Mouse (Mus musculus): ENCODE measurements around the gene Rec8. TPM values are rescaled to one million over a fixed set of nuclear protein-coding genes. Genes with fewer than 3 reads are reported as not detected.

Gene Rec8
- 1 to 10 TPM; 2.7 to 3.2 TPM for total RNA-seq (2021)
- long read RNA-seq, experiment 1: 0 reads
- long read RNA-seq, experiment 2, partial matches to known transcripts: 0 of 1 reads
- long read RNA-seq, experiment 2, other reads (novel, unspliced or antisense): 0 of 1 reads

GRCm38 (mm10) chr14:55617822-55618221, at the start of gene Rec8:
TSS of gene Rec8 (plus strand) at chr14:55618037.
- no peak for DNase-seq (ENCODE audit: low spot score in 2 of 2)

DNA sequence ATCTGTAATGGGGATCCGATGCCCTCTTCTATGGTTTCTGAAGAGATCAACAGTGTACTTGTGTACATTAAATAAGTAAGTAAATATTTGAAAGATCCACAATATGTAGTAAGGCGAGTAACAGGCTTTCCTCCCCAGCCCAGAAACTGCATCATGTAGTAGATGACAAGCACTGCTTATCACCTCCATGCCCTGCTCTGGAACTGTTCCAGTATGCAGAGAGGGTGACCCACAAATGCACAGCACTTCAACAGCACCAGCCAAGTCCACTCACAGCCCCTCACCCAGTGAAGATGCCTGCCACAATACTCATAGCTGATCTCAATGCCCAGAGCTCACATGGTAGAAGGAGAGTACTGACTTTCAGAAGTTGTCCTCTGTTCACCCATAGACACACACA, 47.2 kb upstream of the Rec8 start:
- DNase-seq (ENCODE audit: low spot score in 2 of 2): no peak

DNA sequence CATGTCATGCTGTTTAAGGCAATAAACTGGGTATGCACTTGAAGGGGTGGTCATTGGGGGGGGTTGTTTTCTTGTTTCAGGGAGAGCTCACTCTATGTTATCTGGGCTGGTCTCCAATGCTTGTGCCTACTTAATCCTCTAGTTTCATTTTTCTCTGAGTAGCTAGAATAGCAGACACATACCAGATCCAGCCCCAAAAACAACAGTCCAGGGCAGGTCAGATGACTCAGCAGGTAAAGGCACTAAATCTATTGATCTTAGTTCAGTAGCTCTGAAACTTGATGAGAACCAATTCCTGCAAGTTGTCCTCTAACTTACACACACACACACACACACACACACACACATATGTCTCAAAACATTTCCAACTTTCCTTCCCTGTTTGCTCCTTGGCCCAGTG, 46.1 kb upstream of the Rec8 start:
- DNase-seq (ENCODE audit: low spot score in 2 of 2): no peak

- DNase-seq (ENCODE audit: low spot score in 2 of 2): peak in 1 of 2 experiments; percentile 45
Measured at GRCm38 (mm10) chr14:55575302-55575701, 42.5 kb upstream of the Rec8 start, which contains the start of gene Fitm1. TSS of gene Fitm1 (plus strand) at chr14:55575617.

DNA sequence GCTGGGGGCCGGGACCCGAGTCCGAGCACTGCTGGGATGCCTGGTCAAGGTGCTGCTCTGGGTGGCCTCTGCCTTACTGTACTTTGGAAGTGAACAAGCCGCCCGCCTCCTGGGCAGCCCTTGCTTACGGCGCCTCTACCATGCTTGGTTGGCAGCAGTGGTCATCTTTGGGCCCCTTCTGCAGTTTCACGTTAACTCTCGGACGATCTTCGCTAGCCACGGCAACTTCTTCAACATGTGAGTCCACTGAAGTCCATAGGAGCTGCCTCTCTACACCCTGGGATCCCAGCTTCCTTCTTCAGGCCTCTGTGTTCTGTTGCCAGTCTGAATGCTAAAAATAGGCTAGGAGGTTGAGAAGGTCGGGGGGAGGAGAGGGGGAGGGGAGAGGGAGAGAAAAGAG, 42.1 kb upstream of the Rec8 start:
- DNase-seq (ENCODE audit: low spot score in 2 of 2): no peak

- no peak for DNase-seq (ENCODE audit: low spot score in 2 of 2)
Measured at GRCm38 (mm10) chr14:55576376-55576775, 41.5 kb upstream of the Rec8 start.

- peak; percentile 60 to 78 for DNase-seq (ENCODE audit: low spot score in 2 of 2)
Measured at GRCm38 (mm10) chr14:55577871-55578667, 39.8 kb upstream of the Rec8 start, which contains the start of gene Psme1. TSS of gene Psme1 (plus strand) at chr14:55578123.

- peak in 1 of 2 experiments; percentile 56 for DNase-seq (ENCODE audit: low spot score in 2 of 2)
Measured at GRCm38 (mm10) chr14:55578668-55579269, 39.1 kb upstream of the Rec8 start.

DNA sequence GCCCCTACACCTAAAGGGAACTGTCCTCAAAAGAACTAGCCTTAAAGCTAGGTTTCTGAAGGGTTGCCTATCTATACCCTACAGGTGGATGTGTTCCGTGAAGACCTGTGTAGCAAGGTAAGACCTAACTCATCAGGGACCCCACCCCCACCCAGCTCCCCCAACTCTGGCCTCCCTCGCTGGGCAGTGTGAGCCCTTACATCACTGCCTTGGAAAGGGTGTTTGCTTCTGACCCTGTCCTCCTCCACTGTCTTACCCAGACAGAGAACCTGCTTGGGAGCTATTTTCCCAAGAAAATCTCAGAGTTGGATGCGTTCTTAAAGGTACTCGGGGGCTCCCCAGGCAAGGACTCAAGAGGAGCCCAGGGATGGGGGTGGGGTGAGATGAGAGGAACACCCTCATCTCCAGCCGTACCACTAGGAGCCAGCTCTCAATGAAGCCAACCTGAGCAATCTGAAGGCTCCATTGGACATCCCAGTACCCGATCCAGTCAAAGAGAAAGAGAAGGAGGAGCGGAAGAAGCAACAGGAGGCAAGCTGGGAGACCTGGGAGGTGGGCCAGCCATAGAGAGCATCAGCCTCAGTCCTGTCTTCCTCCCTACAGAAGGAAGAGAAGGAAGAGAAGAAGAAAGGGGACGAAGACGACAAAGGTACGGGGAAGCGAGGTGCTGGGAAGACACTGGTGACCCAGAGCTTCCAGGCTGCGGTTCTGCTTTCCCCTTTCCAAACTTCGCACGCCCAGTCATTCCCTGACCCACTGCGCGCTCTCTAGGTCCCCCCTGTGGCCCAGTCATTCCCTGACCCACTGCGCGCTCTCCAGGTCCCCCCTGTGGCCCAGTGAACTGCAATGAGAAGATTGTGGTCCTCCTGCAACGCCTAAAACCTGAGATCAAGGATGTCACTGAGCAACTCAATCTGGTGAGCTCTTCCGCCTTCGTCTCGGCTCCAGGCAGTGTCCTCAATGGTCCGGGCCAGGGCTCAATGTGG, 38.0 kb upstream of the Rec8 start:
- DNase-seq (ENCODE audit: low spot score in 2 of 2): no peak

GRCm38 (mm10) chr14:55580731-55581130, 37.1 kb upstream of the Rec8 start:
- no peak for DNase-seq (ENCODE audit: low spot score in 2 of 2)

DNA sequence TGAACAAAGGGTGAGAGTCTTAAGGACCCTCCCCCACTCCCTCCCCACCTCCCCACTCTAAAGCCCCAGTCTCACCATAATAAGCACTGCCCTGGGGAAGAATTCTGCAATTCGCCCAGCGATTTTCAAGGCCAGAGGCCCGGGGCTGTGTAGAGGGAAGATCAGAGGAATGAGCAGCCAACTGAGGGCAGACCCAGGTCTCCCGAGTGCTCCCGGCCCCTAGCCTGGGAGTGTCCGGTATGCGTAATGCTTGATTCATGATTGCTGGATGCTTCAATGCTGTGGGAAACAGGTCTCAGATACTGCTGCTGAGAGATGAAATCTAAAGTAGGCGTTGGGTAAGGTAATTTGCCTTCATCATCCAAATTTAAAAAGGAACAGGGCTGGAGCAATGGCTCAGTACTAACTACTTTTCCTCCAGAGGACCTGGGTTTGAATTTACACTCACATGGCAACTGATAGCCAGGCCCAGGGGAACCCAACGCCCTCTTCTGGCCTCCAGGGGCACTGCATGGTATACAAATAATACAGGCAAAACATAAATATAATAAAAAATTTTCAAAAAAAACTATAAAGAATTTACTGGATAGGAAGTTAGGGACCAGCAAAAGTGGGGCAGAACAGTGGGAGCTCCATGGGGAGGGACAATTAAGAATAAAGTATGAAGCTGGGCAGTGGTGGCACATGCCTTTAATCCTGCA, 35.7 kb upstream of the Rec8 start:
- DNase-seq (ENCODE audit: low spot score in 2 of 2): no peak

GRCm38 (mm10) chr14:55584303-55584701, 33.5 kb upstream of the Rec8 start:
- no peak for DNase-seq (ENCODE audit: low spot score in 2 of 2)

DNA sequence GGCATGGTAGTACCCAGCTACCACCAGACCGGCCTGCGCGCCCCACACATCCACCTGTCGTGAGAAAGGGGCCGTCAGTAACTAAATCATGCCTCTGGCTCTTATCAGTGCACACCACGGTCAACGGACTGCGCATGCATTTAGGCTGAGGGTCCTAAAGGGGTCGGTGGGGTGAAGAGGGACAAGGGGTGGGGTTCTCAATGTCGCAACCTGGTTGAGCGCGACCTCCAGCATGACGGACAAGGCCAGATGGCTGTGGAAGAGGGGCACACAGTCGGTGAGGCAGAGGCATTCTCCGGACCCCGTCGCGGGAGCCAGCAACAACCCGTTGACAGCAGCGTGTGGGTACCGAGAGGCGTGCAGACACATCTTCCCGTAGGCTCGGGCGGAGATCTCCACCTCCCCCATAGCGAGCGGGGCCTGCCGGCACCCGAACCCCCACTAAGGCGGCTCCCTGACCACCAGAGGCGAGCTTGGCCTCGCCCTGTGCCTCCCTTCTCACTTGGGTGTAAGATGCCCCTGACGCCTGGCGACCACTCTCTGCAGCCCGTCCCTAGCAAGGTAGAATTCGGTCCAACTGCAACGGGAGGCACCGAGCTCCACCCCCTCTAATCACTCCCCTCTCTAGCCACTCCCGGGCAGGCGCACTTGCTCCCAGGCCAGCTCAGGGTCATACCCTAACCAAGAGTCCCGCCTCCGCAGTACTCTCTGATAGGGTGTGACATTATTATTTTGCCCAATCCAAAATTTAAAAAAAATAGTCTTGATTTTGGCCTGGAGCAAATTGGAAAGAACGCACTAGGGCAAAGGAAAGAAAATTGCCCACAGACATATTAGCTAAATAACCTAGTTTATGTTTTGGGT, 32.9 kb upstream of the Rec8 start, which contains the start of gene Emc9:
Gene Emc9 (minus strand): TSS at position 601 of the 864 bp plus-strand sequence.
- peak; percentile 52 to 69 for DNase-seq (ENCODE audit: low spot score in 2 of 2)

DNA sequence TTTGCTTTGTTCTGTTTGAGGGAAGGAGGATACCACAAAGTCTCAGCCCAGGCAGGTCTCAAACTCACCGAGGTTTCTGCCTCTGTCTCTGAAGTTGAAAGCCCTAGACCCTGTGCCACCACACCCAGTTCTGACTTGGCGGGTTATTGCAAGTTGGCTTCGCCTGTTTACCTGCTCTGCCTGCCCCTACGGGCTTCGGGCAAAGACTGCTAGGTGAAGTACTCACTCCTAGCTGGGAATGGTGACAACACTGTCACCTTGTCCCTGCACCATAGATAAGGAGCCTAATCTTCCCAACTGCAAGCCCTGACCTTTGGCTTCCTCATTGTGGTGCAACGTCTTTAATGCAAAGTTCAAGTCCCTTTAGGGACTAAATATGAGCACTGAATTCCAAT, 32.3 kb upstream of the Rec8 start:
- no peak for DNase-seq (ENCODE audit: low spot score in 2 of 2)

DNA sequence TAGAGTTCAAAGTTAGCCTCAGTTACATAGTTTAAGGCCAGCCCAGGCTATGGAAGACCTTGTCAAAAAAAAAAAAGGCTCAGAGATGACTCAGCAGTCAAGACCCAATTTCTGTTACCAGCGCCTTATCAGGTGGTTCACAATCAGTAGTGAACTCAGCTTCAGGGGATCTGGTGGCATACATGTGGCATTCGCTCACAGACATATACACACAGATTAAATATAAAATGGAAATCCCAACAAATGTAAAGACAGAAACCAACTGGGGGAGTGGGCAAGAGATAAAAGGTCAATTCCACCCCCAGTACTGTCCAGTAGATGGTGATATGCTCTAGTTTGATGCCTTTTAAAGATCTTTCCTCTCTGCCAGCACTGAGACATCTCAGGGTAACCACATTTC, 31.7 kb upstream of the Rec8 start:
- no peak for DNase-seq (ENCODE audit: low spot score in 2 of 2)

DNA sequence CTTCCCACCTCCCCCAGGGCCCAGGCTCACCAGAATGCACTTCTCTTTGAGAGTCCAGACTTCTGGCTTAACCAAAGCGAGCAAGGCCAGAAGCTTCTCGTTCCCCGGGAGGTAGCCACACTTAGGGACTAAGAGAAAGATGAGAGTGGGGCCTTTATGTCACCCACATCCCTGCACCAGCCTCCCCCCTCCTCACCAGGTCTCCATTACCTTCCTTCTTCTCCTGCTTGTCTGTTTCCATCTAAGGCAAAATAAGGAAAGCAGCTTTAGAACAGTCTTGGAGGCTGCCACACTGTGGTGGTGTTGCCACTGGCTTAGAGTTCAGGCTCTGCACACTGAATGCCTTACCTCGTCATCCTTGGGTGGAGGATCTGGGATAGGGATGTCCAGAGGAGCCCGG, 28.6 kb upstream of the Rec8 start:
- DNase-seq (ENCODE audit: low spot score in 2 of 2): no peak

- no peak for DNase-seq (ENCODE audit: low spot score in 2 of 2)
Measured at GRCm38 (mm10) chr14:55589771-55590448, 27.9 kb upstream of the Rec8 start.

DNA sequence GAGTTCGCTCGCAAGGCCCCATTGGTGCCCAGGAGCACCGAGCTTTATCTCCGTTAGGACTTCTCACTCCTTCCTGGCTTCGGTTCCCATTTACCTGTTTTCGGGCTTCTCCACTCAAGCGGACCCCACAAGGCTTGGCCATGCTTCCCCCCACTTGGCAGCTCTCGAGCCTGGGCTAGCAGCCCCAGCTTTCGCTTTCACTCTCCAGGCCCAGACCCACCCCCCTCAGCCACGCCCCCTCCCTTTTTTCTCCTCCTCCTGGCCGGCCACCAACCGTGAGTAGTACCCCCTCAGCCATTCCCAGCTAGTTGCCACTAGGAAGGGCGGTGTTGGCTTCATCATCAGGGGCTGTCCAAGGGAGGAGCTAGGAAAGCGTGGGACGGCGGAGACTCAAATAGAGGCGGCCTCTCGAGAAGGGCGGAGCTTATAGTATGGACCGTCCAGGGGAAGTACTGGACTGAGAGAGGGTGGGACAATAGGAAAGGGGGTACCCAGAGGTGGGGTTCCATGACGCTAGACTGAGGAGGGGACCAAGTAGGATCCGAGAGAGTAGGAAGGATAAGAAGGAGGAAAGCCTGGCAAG, 27.0 kb upstream of the Rec8 start, which contains the start of gene Psme2:
Gene Psme2 (minus strand): TSS at position 366 of the 583 bp plus-strand sequence.
- DNase-seq (ENCODE audit: low spot score in 2 of 2): peak; percentile 81 to 92

Measured in gastrocnemius, postnatal 4 days (tissue).